Mouse (Mus musculus) left cerebral cortex, adult 11 months (tissue): ENCODE results near the gene Ybx2.
A peak's percentile ranks its signal among the peaks of the same experiment; 100 is the strongest.
"Not testable (repeated sequence)": the region's sequence is repeated elsewhere in the genome, so short reads cannot be mapped to it uniquely, and the experiment has no call there.

Source experiments
- DNase-seq: peaks from one replicate; pipeline ENCODE4 v3.0.0; 2022; ENCODE audit warnings: low spot score

Gene Ybx2

GRCm38 (mm10) chr11:69934681-69935080 is 915 bp upstream of the Ybx2 start:
- no peak for DNase-seq

- no peak for DNase-seq
These were observed 560 bp downstream of the Ybx2 start for GRCm38 (mm10) chr11:69936156-69936555.

GRCm38 (mm10) chr11:69936714-69937347 is 1.2 kb downstream of the Ybx2 start:
- no peak for DNase-seq

GRCm38 (mm10) chr11:69937385-69937784 is 1.8 kb downstream of the Ybx2 start:
- no peak for DNase-seq

- no peak for DNase-seq
These were observed 2.2 kb downstream of the Ybx2 start for GRCm38 (mm10) chr11:69937834-69938233.

GRCm38 (mm10) chr11:69938401-69938979 is 2.9 kb downstream of the Ybx2 start:
- no peak for DNase-seq

DNA sequence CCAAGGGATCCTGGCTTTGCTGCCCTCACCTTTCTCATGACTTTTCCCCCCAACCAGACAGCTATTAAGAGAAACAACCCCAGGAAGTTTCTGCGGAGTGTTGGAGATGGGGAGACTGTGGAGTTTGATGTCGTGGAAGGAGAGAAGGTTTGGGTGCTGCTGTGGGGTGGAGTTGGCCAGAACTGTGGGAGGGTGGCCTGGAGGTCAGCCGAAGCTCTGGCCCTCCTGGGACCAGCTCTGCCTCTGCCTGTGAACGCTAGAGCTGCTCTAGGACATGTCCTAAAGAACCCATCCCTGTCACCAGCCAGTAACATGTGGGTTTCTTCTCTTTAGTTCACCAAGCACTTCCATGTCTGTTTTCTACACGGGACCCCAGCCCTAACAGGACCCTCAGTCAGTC is 3.6 kb downstream of the Ybx2 start:
- DNase-seq = no peak

DNA sequence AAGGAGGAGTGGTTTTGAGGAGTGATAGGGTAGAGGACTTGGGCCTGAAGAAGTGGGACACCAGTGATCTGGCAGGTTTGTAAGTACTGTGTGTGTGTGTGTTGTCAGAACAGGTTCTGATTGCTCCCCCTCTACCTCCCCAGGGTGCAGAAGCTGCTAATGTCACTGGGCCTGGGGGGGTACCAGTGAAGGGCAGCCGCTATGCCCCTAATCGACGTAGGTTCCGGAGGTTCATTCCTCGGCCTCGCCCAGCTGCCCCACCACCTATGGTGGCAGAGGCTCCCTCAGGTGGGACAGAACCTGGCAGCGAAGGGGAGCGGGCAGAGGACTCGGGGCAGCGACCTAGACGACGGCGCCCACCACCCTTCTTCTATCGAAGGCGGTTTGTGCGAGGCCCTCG is 4.1 kb downstream of the Ybx2 start:
- no peak for DNase-seq

DNA sequence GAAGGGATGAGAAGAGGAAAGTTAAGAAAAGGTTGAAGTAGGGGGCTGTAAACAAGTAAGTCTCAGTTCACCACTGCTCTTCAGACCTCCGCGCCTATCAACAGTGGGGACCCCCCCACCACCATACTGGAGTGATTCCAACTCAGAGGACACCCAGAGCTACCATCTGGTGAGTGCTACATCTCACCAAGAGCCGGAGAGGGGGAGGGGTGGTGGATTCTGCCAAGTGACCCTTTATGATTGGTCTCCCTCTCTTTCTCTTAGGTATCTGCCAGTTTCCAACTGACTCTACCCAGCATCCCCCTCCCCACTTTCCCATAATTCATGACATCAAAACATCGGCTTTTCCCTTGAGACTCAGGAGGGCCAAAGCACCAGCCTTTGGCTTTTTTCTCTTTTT is 5.4 kb downstream of the Ybx2 start:
- DNase-seq = no peak

DNA sequence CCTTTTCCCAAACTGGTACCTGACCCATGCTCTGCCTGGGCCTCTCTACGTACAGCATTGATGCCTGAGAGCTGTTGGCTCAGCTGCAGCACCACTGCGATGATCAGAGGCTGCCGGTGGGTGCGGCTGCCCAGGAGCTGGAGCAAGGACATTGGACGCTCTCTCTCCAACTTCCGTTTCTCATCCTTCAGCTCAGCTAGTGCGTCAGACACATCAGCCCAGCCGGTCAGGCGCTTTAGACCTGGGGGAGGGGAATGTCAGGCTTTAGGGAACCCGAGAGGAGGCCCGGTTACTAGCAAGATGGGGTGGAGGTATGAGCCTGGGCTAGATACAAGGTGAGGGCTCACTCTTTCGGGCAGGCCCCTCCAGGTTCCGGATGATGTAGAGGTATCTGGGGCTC is 9.6 kb downstream of the Ybx2 start:
- no peak for DNase-seq

- no peak for DNase-seq
These were observed 10.6 kb downstream of the Ybx2 start for GRCm38 (mm10) chr11:69945997-69946891.

DNA sequence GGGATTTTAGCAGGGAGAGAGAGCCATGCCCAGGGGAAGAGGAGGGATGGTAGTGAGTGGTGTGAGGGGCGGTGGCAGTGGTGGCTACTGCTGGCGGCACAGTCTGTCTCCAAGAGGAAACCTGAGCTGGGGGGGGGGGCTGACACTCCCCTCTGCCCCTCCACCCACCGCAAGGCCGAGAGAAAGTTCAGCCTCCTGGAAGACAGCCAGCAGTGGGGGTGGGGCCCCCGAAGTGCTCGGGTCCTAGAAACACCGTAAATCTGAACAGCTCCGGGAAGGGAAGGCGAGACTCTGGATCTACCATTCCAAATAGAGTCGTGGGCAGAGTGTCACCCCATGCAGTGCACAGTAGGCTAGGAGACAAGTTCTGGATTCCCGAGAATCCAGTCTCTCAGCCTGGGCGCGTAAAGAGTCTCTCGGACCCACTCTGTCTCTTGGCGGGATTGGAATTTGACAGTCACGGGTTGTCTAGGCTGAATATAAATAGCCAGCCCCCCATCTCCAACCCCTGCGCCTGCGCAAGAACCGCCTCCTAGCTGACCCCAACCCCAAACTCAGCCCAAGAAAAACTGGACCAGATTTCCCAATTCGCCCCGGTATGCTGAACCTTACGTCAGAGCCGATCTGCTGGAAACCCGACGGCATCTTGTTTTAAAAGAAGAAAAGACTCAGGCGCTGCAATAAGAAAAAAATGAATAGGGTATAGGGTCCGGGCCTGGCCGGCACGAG is 11.9 kb downstream of the Ybx2 start:
- DNase-seq = no peak

DNA sequence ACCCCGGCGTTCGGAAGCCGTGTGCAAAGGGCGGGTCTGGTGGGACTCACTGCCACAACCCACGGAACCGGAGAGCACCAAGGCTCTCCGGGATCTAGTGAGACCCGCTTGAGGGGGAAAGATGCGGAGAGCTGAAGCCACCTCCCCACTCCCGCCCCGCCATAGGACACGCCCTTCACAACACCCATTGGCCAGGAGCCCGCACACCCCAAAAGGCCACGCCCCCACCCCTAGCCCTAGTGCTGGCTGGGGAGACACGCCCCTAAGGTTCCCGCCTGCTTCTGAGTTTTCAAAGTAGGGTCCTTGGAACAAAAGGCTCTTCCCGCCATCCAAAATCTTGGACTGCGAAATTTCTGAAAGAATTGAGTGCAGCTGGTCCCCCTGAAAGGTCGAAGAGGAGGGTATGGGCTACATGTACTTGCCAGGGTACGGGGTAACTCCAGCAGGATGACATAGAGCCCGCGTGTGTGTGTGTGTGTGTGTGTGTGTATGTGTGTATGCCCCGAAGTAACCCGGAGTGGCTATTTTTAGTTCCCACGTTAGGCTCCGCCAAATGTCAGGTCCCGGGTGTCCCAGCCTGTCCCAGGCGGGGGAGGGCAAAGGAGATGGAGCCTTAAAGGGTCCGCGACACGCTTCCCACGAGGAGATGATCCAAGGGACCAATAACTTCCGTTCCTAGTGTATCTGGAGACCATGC is 12.6 kb downstream of the Ybx2 start, which contains the start of gene Slc2a4:
Gene Slc2a4 (minus strand): TSS at position 123 of the 697 bp plus-strand sequence.
- DNase-seq = no peak

- DNase-seq = peak; percentile 58
These were observed 13.2 kb downstream of the Ybx2 start for GRCm38 (mm10) chr11:69948763-69949150.

DNA sequence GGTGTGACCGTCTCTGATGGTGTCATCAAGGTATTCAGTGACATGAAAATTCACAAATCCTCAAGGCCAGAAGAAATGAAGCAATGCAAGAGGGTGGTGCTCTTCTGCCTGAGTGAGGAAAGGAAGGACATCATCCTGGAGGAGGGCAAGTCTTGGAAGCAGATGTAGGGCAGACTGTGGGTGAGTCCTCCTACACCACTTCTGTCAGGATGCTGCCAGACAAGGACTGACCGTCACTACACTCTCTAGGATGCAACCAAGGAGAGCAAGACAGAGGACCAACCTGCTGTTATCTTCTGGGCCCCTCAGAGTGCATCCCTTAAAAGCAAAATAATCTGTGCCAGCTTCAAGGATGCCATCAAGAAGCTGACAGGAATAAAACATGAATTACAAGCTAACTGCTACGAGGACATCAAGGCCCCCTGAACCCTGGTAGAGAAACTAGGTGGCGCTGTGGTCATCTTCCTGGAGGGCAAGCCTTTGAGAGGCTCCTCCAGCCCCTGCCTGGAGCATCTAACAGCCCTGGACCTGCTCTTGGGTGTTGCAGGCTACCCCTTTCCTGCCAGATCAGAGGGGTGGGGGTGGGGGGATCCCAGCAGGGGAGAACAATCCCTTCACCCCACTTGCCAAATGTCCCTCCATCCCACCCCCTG is 15.3 kb downstream of the Ybx2 start:
- no peak for DNase-seq

DNA sequence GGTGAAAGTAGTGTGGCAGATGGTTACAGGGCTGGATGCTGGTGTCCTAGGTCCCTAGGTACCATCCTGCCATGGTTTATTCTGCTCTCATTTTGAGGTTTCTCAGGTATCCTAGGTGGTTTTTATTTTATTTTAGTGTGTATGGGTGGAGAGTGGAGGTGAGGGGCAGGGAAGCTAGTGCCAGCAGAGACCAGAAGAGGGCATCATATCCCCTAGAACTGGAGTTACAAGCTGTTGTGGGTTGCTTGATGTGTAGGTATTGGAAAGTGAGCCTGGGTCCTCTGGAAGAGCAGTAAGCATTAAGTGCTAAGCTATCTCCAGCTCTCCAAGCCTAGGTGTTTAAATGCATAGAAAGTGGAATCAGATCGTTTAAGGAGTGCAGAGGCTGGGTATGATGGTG is 16.7 kb downstream of the Ybx2 start:
- no peak for DNase-seq

GRCm38 (mm10) chr11:69953267-69953915 is 17.8 kb downstream of the Ybx2 start:
- DNase-seq = no peak

- DNase-seq = not testable (repeated sequence)
These were observed 20.0 kb downstream of the Ybx2 start for GRCm38 (mm10) chr11:69955618-69956017.

- no peak for DNase-seq
These were observed 20.6 kb downstream of the Ybx2 start for GRCm38 (mm10) chr11:69956218-69956617.

DNA sequence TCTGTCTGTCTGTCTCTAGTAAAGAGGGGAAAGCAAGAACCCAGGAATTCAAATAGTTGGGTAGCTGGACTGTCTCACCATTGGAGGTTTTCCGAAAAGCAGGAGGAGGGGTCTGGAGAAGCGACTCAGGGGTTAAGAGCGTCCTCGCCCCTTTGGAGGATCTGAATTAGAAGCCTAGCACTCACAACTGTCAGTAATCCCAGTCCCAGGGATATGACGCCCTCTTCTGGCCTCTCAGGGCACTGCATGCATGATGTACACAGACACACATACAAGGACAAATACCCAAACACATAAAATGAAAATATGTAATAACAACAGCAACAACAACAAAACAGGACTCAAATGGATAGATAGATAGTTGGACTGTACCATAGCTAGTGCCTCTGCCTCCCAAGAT is 25.0 kb downstream of the Ybx2 start:
- DNase-seq = no peak

DNA sequence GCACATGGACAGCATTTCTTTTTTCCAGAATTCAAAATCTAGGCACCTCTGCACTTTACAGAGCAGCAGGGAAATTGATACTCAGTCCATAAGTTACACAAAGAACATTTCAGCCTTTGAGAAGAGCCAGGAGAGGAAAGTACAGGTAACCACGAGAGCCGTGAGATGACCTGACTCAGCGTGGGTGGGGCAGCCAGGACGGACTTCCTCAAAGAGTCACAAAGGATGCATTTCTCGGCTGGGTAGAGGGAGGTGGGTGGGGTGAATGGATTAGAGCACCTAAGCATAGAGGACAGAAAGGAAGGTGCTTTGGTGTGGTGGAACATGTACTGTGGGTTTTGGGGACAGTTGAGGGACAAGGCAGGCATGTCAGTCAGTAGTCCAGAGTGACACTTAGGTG is 26.2 kb downstream of the Ybx2 start:
- DNase-seq = no peak
